Mouse (Mus musculus): ENCODE measurements at regions not wholly inside any gene's neighbourhood (a gene's known extent, or its start where the extent isn't known, plus 50 kb on each side); places are given as distances from the start of the nearest gene placed in this dataset.

GRCm38 (mm10) chr16:5713476-5713875 lies 171.7 kb upstream of the Rbfox1 start:
- Histone ChIP-seq H3K4me3 (ENCODE audit: insufficient read depth, low read depth, low read length) (no peak overlapping the region), H3K4me1 (ENCODE audit: control insufficient read depth, insufficient read depth, low read length) (no peaks in the 10 kb centered on the region), H3K27ac (ENCODE audit: insufficient read depth, low read depth, low read length) (no peak overlapping the region)
- WGBS, result 95% methylated on average over 4 of the region's 4 CpGs
- TF ChIP-seq CTCF (IDR thresholded peaks at IDR 0.05; ENCODE audit: insufficient read depth, low read depth, low read length), result no peak
- TF ChIP-seq POLR2A (IDR thresholded peaks at IDR 0.05; ENCODE audit: insufficient read depth, low read depth, low read length), result no peak

- Histone ChIP-seq H3K27ac (ENCODE audit: insufficient read depth, low read depth, low read length) (no peak overlapping the region), H3K4me1 (ENCODE audit: control insufficient read depth, insufficient read depth, low read length) (no peaks in the 10 kb centered on the region), H3K4me3 (ENCODE audit: insufficient read depth, low read depth, low read length) (no peak overlapping the region)
- TF ChIP-seq CTCF (IDR thresholded peaks at IDR 0.05; ENCODE audit: insufficient read depth, low read depth, low read length), result no peak
- no peak for TF ChIP-seq POLR2A (IDR thresholded peaks at IDR 0.05; ENCODE audit: insufficient read depth, low read depth, low read length)
- 75% methylated on average over 5 of the region's 5 CpGs for WGBS
Measured at GRCm38 (mm10) chr16:5709831-5710230, 175.3 kb upstream of the Rbfox1 start.

GRCm38 (mm10) chr16:5700731-5701255 lies 184.4 kb upstream of the Rbfox1 start:
- WGBS, result 71% methylated on average over 9 of the region's 9 CpGs
- Histone ChIP-seq H3K4me3 (ENCODE audit: insufficient read depth, low read depth, low read length) (no peak overlapping the region), H3K27ac (ENCODE audit: insufficient read depth, low read depth, low read length) (no peak overlapping the region), H3K4me1 (ENCODE audit: control insufficient read depth, insufficient read depth, low read length) (no peaks in the 10 kb centered on the region)
- TF ChIP-seq POLR2A (IDR thresholded peaks at IDR 0.05; ENCODE audit: insufficient read depth, low read depth, low read length) (no peak), CTCF (IDR thresholded peaks at IDR 0.05; ENCODE audit: insufficient read depth, low read depth, low read length) (no peak)

GRCm38 (mm10) chr16:5688322-5688721 lies 196.8 kb upstream of the Rbfox1 start:
- no peak overlapping the region for H3K4me3 ChIP-seq (ENCODE audit: insufficient read depth, low read depth, low read length)
- H3K4me1 ChIP-seq (ENCODE audit: control insufficient read depth, insufficient read depth, low read length), result no peaks in the 10 kb centered on the region
- TF ChIP-seq CTCF (IDR thresholded peaks at IDR 0.05; ENCODE audit: insufficient read depth, low read depth, low read length), result no peak
- no peak for TF ChIP-seq POLR2A (IDR thresholded peaks at IDR 0.05; ENCODE audit: insufficient read depth, low read depth, low read length)
- 41% methylated on average over 3 of the region's 3 CpGs for WGBS
- no peak overlapping the region for H3K27ac ChIP-seq (ENCODE audit: insufficient read depth, low read depth, low read length)

- WGBS, result 75% methylated on average over 6 of the region's 6 CpGs
- Histone ChIP-seq H3K4me1 (ENCODE audit: control insufficient read depth, insufficient read depth, low read length) (peaks cover 20% of the 10 kb centered on the region), H3K4me3 (ENCODE audit: insufficient read depth, low read depth, low read length) (no peak overlapping the region), H3K27ac (ENCODE audit: insufficient read depth, low read depth, low read length) (no peak overlapping the region)
- TF ChIP-seq CTCF (IDR thresholded peaks at IDR 0.05; ENCODE audit: insufficient read depth, low read depth, low read length), result no peak
- TF ChIP-seq POLR2A (IDR thresholded peaks at IDR 0.05; ENCODE audit: insufficient read depth, low read depth, low read length), result no peak
Measured at GRCm38 (mm10) chr16:5673372-5673960, 211.7 kb upstream of the Rbfox1 start.

- Histone ChIP-seq H3K27ac (ENCODE audit: insufficient read depth, low read depth, low read length) (no peak overlapping the region), H3K4me3 (ENCODE audit: insufficient read depth, low read depth, low read length) (no peak overlapping the region), H3K4me1 (ENCODE audit: control insufficient read depth, insufficient read depth, low read length) (peaks cover 22% of the 10 kb centered on the region)
- TF ChIP-seq POLR2A (IDR thresholded peaks at IDR 0.05; ENCODE audit: insufficient read depth, low read depth, low read length), result no peak
- TF ChIP-seq CTCF (IDR thresholded peaks at IDR 0.05; ENCODE audit: insufficient read depth, low read depth, low read length), result no peak
- 42% methylated on average over 4 of the region's 4 CpGs for WGBS
Measured at GRCm38 (mm10) chr16:5672871-5673270, 212.3 kb upstream of the Rbfox1 start.

GRCm38 (mm10) chr16:5668403-5668967 lies 216.7 kb upstream of the Rbfox1 start:
- H3K4me1 ChIP-seq (ENCODE audit: control insufficient read depth, insufficient read depth, low read length), result peaks cover 13% of the 10 kb centered on the region
- H3K27ac ChIP-seq (ENCODE audit: insufficient read depth, low read depth, low read length), result no peak overlapping the region
- TF ChIP-seq POLR2A (IDR thresholded peaks at IDR 0.05; ENCODE audit: insufficient read depth, low read depth, low read length), result no peak
- no peak for TF ChIP-seq CTCF (IDR thresholded peaks at IDR 0.05; ENCODE audit: insufficient read depth, low read depth, low read length)
- no peak overlapping the region for H3K4me3 ChIP-seq (ENCODE audit: insufficient read depth, low read depth, low read length)
- WGBS, result 62% methylated on average over 4 of the region's 4 CpGs

GRCm38 (mm10) chr16:5661918-5662317 lies 223.2 kb upstream of the Rbfox1 start:
- TF ChIP-seq CTCF (IDR thresholded peaks at IDR 0.05; ENCODE audit: insufficient read depth, low read depth, low read length) (no peak), POLR2A (IDR thresholded peaks at IDR 0.05; ENCODE audit: insufficient read depth, low read depth, low read length) (no peak)
- Histone ChIP-seq H3K4me3 (ENCODE audit: insufficient read depth, low read depth, low read length) (no peak overlapping the region), H3K4me1 (ENCODE audit: control insufficient read depth, insufficient read depth, low read length) (peaks cover 9% of the 10 kb centered on the region; the same call in 1 of the 2 replicates), H3K27ac (ENCODE audit: insufficient read depth, low read depth, low read length) (no peak overlapping the region)
- WGBS, result 41% methylated on average over 5 of the region's 5 CpGs

- no peak overlapping the region for H3K27ac ChIP-seq (ENCODE audit: insufficient read depth, low read depth, low read length)
- H3K4me3 ChIP-seq (ENCODE audit: insufficient read depth, low read depth, low read length), result no peak overlapping the region
- H3K4me1 ChIP-seq (ENCODE audit: control insufficient read depth, insufficient read depth, low read length), result no peaks in the 10 kb centered on the region
- WGBS, result 84% methylated on average over 1 of the region's 1 CpGs
- TF ChIP-seq CTCF (IDR thresholded peaks at IDR 0.05; ENCODE audit: insufficient read depth, low read depth, low read length) (no peak), POLR2A (IDR thresholded peaks at IDR 0.05; ENCODE audit: insufficient read depth, low read depth, low read length) (no peak)
Measured at GRCm38 (mm10) chr16:5651551-5651950, 233.6 kb upstream of the Rbfox1 start.
